Mouse (Mus musculus) WW6 (cell line): Measurements from ENCODE around the gene Slc7a1.

Source experiments
- DNase-seq: peaks from one replicate; pipeline ENCODE4 v3.0.0-alpha.2; 2013; ENCODE audit warnings: low read depth, low spot score

Gene Slc7a1

GRCm38 (mm10) chr5:148392831-148393230, 6.9 kb downstream of the Slc7a1 start:
- DNase-seq: no peak

GRCm38 (mm10) chr5:148389007-148389970, 10.4 kb downstream of the Slc7a1 start:
- DNase-seq: no peak

- no peak for DNase-seq
Measured at GRCm38 (mm10) chr5:148388251-148389006, 11.3 kb downstream of the Slc7a1 start.

- no peak for DNase-seq
Measured at GRCm38 (mm10) chr5:148387820-148388219, 11.9 kb downstream of the Slc7a1 start.

GRCm38 (mm10) chr5:148386471-148386870, 13.2 kb downstream of the Slc7a1 start:
- DNase-seq: no peak

GRCm38 (mm10) chr5:148384501-148385055, 15.1 kb downstream of the Slc7a1 start:
- no peak for DNase-seq

- DNase-seq: no peak
Measured at GRCm38 (mm10) chr5:148383841-148384500, 15.7 kb downstream of the Slc7a1 start.

GRCm38 (mm10) chr5:148381083-148381482, 18.6 kb downstream of the Slc7a1 start:
- DNase-seq: no peak

- no peak for DNase-seq
Measured at GRCm38 (mm10) chr5:148380246-148380504, 19.5 kb downstream of the Slc7a1 start.

- DNase-seq: no peak
Measured at GRCm38 (mm10) chr5:148379455-148380245, 20.1 kb downstream of the Slc7a1 start.

- DNase-seq: no peak
Measured at GRCm38 (mm10) chr5:148378707-148379106, 21.0 kb downstream of the Slc7a1 start.

- DNase-seq: no peak
Measured at GRCm38 (mm10) chr5:148378232-148378508, 21.5 kb downstream of the Slc7a1 start.

- no peak for DNase-seq
Measured at GRCm38 (mm10) chr5:148377439-148378231, 22.1 kb downstream of the Slc7a1 start.

GRCm38 (mm10) chr5:148376358-148376757, 23.3 kb downstream of the Slc7a1 start:
- DNase-seq: no peak

- peak; percentile 63 for DNase-seq
Measured at GRCm38 (mm10) chr5:148375480-148375879, 24.2 kb downstream of the Slc7a1 start.

- DNase-seq: no peak
Measured at GRCm38 (mm10) chr5:148373092-148373685, 26.5 kb downstream of the Slc7a1 start.

- DNase-seq: no peak
Measured at GRCm38 (mm10) chr5:148372005-148372917, 27.4 kb downstream of the Slc7a1 start.

- peak; percentile 83 for DNase-seq
Measured at GRCm38 (mm10) chr5:148371375-148371774, 28.3 kb downstream of the Slc7a1 start.

- DNase-seq: peak; percentile 55
Measured at GRCm38 (mm10) chr5:148370624-148371023, 29.1 kb downstream of the Slc7a1 start.
